Mouse (Mus musculus) natural killer cell, adult 2 months (primary cell): Measurements from ENCODE around the gene Mpzl1.

Source experiments
- DNase-seq, 2 experiments: peaks; one replicate each; pipeline ENCODE4 v3.0.0; 2022; ENCODE audit warnings: low spot score in 2 of 2

Mpzl1 gene

GRCm38 (mm10) chr1:165655482-165655881 is 21.1 kb upstream of the Mpzl1 start:
- no peak for DNase-seq

- DNase-seq, result peak; percentile 13 to 48
Measured at GRCm38 (mm10) chr1:165655022-165655421, 20.7 kb upstream of the Mpzl1 start.

- DNase-seq, result no peak
Measured at GRCm38 (mm10) chr1:165653126-165653885, 19.0 kb upstream of the Mpzl1 start.

GRCm38 (mm10) chr1:165652507-165652906 is 18.2 kb upstream of the Mpzl1 start:
- no peak for DNase-seq

GRCm38 (mm10) chr1:165651158-165651557 is 16.8 kb upstream of the Mpzl1 start:
- DNase-seq, result no peak

GRCm38 (mm10) chr1:165645102-165645501 is 10.8 kb upstream of the Mpzl1 start:
- no peak for DNase-seq

- no peak for DNase-seq
Measured at GRCm38 (mm10) chr1:165643735-165644134, 9.4 kb upstream of the Mpzl1 start.

- peak in 1 of 2 experiments; percentile 9 for DNase-seq
Measured at GRCm38 (mm10) chr1:165642780-165643311, 8.5 kb upstream of the Mpzl1 start.

GRCm38 (mm10) chr1:165641786-165642771 is 7.7 kb upstream of the Mpzl1 start:
- peak; percentile 88 to 91 for DNase-seq

GRCm38 (mm10) chr1:165641271-165641771 is 7.0 kb upstream of the Mpzl1 start:
- DNase-seq, result peak; percentile 83 to 85

- no peak for DNase-seq
Measured at GRCm38 (mm10) chr1:165636289-165636688, 2.0 kb upstream of the Mpzl1 start.

GRCm38 (mm10) chr1:165635055-165635897 is 938 bp upstream of the Mpzl1 start:
- no peak for DNase-seq

GRCm38 (mm10) chr1:165633345-165633744 is 993 bp downstream of the Mpzl1 start:
- no peak for DNase-seq

- DNase-seq, result no peak
Measured at GRCm38 (mm10) chr1:165631136-165631535, 3.2 kb downstream of the Mpzl1 start.

GRCm38 (mm10) chr1:165629975-165630374 is 4.4 kb downstream of the Mpzl1 start:
- DNase-seq, result no peak

GRCm38 (mm10) chr1:165628603-165629002 is 5.7 kb downstream of the Mpzl1 start:
- DNase-seq, result no peak

GRCm38 (mm10) chr1:165625896-165626295 is 8.4 kb downstream of the Mpzl1 start:
- DNase-seq, result no peak

- DNase-seq, result no peak
Measured at GRCm38 (mm10) chr1:165625058-165625457, 9.3 kb downstream of the Mpzl1 start.

GRCm38 (mm10) chr1:165618201-165618624 is 16.1 kb downstream of the Mpzl1 start:
- no peak for DNase-seq

GRCm38 (mm10) chr1:165617166-165617891 is 17.0 kb downstream of the Mpzl1 start:
- DNase-seq, result no peak
